Mouse (Mus musculus) liver, adult 10 weeks (tissue): ENCODE measurements around the gene Sult1d1. TPM values are rescaled to one million over a fixed set of nuclear protein-coding genes. Genes with fewer than 3 reads are reported as not detected.

Source experiments
- polyA plus RNA-seq: library from polyadenylated mRNA; stranded (reverse); fragments of 350-450 nt; fragmentation: Illumina TruSeq; extraction: RNeasy Lipid Tissue Mini Kit (QIAGEN cat#74804); gene quantifications from one replicate; pipeline ENCODE4 v1.2.3, GENCODE M21; 2014; ENCODE audit warnings: low read depth, low replicate concordance

Sult1d1 gene
- polyA plus RNA-seq = 893 TPM

DNA sequence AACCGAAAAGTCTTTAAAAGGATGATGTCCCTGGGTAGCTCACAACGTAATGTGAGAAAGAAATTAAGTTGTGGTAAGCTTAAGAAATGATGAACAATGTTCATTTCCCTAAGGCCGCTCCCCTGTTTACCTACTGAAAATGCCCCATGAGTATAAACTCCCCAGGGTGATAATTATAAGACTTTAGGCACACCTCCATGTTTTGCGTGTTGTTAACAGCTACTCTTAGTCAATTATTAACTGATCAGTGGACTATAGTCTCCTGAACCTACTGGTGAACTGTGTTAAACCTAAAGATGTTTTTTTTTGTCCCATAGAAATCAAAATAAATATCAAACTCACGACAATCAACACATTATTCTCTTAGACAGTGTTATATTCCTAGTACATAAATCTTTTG is at the start of gene Sult1d1:
TSS of gene Sult1d1 (minus strand) at position 183 of the 400 bp plus-strand sequence.

DNA sequence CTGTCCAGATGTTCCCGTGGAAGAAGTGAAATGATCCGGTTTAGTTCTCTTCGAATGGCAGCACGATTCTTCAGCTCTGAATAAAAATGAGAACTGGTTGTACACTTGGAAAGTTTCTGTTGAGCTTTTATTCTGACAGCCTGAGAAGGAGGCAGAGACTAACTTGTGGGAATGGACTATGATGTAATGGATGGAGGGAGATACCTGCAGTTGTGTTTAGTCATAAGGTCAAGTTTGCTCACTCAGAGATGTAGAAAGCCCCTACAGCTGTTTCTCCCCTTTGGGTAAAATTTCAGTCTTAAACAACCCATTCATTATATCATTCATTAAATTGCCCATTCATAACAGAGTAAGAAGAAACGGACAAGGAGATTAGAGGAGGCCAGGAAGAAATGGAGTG is 22.7 kb upstream of the Sult1d1 start, which contains the start of gene Sult1e1:
TSS of gene Sult1e1 (minus strand) at position 101 of the 400 bp plus-strand sequence.

DNA sequence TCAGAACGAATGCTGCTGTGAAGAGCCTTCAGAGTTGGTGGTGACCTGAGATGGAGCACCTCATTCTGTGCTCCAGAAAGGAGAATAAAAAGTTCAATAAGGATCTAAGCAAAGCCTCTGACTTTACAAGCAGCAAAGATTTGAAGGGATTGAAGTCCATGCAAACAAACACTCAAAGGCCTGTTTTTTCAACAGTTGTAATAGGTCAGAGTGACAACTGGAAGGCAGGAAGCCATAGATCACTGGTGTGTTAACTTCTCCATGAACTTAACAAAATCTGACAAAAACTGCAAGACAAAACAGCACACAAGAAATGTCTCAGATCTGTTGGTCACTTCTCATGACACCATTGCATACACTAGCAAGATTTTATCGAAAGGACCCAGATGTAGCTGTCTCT is 30.7 kb downstream of the Sult1d1 start, which contains the start of gene Sult1b1:
TSS of gene Sult1b1 (minus strand) at position 85 of the 400 bp plus-strand sequence.

Other genes with a start within 250 kb of the Sult1d1 start
- 614 TPM for gene Ugt2a3, start 231.8 kb downstream of the Sult1d1 start, polyA plus RNA-seq
- 4.3 TPM for gene Ugt2b38, start 144.8 kb downstream of the Sult1d1 start, polyA plus RNA-seq
- gene Ugt2a2, start 86.8 kb downstream of the Sult1d1 start, polyA plus RNA-seq = not detected
- not detected for gene Gm43638, start 82.2 kb downstream of the Sult1d1 start, polyA plus RNA-seq
- not detected for gene Ugt2a1, start 78.2 kb downstream of the Sult1d1 start, polyA plus RNA-seq
- 180 TPM for gene Sult1b1, start 30.8 kb downstream of the Sult1d1 start, polyA plus RNA-seq
- gene Sult1e1, start 22.6 kb upstream of the Sult1d1 start, polyA plus RNA-seq = 4.5 TPM
- not detected for gene Csn1s1, start 97.2 kb upstream of the Sult1d1 start, polyA plus RNA-seq
- not detected for gene Csn2, start 130.6 kb upstream of the Sult1d1 start, polyA plus RNA-seq
- not detected for gene Csn1s2a, start 205.5 kb upstream of the Sult1d1 start, polyA plus RNA-seq
- gene Csn1s2b, start 239.1 kb upstream of the Sult1d1 start, polyA plus RNA-seq = not detected